Mouse (Mus musculus) retina, embryonic 14.5 days (tissue): Measurements from ENCODE around the gene Ano8.

Experiments used
- DNase-seq: peaks from one replicate; pipeline ENCODE4 v3.0.0-alpha.2; 2015; ENCODE audit warnings: low spot score

Gene Ano8

DNA sequence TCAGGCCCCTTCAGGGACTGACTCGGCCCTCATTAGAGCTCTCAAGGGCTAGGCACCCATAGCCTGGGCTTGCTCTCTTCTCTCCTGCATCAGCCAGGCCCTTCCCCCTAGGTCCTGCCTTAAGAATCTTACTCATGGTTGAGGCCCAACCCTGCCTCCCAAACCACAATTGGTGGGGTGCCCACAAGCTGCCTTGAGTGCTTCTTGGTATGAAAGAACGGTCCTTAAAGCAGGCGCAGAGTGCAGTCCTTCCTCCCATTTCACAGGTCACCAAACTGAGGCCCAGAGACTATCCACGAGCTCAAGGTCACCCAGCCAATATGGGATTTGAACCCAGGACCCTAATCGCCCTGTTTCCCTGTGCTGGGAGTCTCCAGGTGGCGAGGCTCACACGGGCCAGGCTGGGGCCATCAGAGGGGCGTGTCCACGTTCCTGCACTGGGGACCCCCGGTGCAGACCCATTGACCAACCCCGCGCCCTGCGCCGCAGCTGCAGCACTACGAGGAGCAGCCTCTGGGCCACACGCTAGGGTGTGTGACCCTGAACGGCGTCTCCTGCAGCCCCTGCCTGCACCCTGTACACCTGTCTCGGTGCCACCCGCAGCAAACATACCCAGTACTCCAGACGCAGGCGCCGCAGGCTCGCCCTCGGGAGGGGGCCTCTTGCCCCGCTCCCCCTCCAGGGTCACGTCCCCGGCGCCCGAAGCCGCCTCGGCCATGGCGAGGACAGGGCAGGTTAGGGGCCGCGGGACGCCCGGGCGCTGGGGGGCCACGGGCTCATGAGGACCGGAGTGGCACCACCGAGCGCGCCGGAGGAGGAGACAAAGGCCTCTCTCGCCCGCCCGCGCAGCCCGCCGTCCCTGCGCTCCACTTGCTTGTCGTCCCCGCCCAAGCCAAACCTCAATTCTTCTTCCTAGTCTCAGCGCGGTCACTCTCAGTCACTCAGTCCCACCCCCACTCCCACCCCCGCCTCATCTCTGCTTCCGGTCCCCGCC, at the start of gene Ano8:
Ano8 (minus strand) TSS at position 822 of the 994 bp plus-strand sequence.
- peak; percentile 92 for DNase-seq

DNA sequence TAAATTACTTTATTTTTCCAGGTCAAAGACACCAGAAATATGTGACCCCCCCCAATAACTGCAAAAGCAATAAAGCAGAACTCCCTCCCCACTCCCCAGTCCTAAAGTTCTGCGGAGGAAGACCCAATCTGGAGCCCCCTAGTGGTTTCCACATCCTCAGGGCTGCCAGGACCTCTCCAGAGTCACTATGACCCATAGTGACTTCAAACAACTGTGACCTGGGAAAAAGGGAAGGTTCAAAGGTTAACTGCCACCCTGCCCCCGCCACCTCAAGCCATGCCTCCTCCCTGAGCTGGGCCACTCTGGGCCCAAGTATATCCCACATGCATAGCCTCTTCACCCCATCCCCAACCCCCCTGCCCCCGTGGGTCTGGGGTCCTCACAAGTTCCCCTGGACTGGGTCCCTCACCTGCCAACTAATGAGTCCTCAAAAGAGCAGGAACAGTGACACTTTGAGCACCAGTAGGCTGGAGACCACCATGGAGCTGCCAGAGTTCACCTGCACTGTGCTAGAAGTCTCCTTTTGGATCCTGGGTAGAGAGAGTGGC, 48.6 kb upstream of the Ano8 start:
- no peak for DNase-seq

DNA sequence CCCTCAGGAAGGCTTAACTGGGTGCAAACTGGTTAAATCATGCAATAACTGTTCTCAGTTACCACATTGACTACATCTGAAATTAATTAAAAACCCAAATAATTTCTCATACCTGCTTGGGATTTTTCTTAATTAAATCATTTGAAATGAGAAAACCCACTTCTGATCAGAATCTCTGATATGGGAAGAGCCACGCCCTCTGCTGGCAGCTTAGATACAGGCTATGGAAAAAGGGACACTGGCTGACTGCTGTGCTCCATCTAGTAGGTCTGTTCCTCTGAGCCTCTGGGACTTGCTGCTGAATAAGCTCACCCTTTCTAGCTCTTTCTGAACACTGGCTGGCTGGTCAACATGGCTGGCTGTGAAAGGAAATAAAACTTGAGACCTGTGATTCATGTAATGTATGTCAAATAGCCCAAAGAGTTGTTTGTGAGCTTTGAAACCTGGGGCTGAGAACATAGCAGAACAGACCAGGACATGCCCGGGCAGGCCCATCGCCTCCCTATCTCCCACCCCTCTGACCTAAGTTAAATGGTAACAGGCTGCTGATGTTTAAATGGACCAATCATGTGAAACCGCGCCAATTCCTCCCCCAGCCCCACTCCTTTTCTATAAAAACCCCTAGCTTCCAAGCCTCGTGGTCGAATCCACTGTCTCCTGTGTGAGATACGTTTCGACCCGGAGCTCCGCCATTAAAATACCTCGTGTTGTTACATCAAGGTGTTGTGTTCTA, 45.1 kb upstream of the Ano8 start:
- DNase-seq: peak; percentile 83

DNA sequence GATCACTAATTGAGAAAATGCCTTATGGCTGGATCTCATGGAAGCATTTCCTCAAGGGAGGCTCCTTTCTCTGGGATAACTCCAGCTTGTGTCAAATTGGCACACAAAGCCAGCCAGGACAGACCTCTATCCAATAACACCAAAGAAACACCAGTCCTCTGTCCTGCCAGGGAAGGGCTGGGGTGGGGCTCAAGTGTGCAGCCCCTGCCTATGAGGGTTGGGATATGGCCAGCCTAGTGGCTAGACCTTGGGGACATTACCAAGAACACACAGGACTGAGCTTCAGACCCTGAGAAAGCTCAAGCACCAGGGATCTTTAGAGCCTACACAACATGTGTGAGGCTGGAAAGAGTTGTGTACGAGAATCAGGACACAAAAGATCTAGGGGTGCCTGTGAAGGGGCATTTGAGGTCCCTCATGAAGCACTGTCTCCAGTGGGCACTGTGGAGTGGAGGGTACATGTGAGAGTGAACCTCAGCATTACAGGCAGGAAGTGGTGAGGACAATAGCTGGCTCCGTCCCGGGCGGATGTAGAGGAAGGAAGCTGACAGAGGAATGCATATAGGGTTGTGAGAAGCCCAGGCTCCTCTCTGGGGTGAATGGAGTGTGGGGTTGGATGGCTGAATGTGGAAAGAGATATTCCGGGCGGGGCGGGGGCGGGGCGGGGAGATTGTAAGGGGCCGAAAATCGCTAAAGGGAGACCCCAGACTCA, 42.8 kb upstream of the Ano8 start:
- no peak for DNase-seq

DNA sequence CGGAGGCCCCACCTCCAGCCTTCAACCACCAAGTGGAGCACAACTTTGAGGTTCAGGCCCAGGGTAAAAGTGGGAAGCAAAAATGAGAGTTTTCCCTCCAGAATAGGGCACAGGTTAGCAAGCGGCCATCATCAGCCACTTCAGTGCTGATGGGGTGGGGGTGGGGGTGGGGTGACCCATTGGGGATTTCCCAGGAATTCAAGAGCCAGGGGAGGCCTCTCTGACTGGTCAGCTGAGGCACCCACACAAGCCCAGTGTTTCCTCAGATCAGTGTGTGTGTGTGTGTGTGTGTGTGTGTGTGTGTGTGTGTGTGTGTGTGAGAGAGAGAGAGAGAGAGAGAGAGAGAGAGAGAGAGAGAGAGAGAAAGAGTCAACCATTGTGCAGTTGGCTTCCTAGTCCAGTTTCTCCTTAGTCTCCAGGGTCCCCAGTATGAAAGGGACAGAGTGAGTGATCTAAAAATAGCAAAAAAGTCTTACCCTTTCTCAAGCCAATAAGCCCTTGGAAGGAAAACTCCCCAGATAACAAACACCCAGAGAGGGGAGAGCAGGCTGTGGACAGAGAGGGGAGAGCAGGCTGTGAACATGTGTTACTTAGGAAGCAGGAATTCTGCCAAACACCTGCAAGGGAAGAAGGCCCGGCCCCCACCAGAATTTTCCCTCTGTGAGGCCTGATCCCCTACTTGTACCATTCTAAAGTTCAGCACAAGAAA, 41.6 kb upstream of the Ano8 start:
- peak; percentile 59 for DNase-seq

DNA sequence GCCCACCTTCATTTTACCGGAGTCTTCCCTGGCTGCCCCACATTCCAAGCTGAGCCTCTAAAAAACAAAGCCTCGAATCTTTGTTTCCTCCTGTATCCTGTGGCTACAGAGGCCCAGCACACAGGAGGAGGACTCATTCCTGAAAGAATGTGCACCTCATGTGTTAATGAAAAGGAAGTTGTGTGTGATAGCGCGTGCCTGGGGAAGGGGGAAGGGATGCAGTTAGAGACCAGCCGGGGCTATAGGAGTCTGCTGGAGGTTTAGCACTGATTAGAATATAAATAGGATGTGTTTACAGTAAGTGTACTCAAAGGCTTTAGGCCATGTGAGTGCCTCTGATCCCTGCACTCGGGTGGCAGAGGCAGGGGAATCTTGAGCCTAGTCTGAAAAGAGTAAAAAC, 40.5 kb upstream of the Ano8 start:
- peak; percentile 43 for DNase-seq

DNA sequence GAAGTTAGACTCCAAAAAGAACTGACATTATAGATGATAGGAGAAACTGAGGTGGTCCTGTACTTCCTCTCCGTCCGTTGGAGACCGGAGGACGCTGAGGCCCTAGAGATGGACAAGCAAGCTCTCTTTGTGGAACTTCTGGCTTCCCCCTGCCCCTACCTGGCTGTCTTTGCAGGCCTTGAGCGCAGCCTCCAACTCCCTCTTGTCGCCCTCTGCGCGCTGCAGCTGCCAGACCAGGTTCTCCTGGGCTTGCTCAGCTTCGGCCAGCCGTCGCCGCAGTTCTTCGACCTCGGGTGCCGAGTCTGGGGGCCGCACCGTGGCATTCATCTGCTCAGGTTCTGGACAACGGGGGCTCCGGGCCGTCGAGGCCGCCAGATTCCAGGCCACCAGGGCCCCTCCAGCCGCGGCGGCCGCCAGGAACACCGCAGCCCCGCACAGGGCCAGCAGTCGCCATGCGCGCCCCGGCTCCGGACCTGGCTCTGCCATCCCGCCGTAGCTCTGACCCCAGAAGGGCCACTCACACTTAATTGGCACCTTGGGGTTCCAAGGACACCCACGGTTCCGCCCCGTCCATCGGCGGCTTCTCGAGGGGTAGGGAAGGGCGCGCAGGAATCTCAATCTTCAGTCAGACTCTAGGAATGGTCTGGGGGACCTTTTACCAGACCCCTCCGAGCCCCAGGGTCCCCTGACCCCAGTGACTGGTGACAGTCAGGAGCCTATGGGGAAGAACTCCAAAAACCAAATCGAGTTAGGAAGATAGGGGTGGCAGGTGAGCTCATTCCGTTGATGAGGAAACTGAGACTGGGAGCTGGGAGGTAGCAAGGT, 39.7 kb upstream of the Ano8 start, which contains the start of gene Ccdc194:
Ccdc194 (minus strand) TSS at position 486 of the 825 bp plus-strand sequence.
- no peak for DNase-seq

DNA sequence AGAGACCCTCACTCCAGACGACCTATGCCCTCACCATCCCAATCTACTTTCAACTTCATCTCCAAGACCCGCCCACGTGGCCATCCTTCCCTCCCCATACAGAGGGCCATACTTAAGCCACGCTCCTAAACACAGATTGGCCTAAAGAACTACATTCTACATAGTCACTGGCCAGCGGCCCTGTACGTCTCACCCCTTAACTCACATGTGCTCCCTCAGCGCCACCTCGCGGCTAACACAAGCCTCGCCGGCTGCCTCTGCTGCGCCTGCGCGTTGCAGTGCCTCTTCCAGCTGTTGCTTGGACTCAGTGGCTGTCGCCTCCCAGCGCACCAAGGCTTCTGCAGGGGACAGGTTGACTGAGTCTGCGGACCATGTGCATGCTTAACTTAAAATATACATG, 35.9 kb upstream of the Ano8 start:
- DNase-seq: peak; percentile 96

DNA sequence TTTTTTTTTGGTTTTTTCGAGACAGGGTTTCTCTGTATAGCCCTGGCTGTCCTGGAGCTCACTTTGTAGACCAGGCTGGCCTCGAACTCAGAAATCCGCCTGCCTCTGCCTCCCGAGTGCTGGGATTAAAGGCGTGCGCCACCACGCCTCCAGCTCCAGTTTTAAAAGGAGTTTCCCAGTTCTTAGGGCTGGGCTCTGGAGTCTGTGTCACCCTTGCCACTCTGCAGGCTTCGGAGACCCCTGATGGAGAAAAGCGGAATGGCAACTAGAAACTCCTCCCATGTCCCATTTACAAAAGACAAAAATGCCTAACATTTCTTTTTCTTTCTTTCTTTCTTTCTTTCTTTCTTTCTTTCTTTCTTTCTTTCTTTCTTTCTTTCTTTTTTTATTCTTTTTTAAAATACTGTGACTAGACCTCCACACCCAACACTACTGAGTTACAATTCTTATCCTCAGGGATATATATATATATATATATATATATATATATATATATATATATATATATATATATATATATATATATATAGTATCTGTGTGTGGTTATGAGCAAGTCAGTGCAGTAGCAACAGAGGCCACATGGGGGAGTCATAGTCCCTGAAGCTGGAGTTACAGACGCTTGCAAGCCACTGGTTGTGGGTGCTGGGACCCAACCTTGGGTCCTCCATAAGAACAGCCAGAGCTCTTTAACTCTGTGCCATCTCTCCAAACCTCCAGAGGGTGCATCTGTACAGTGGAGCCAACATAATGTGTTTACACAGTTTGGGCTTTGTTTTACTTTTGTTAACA, 33.5 kb upstream of the Ano8 start:
- DNase-seq: peak; percentile 63

DNA sequence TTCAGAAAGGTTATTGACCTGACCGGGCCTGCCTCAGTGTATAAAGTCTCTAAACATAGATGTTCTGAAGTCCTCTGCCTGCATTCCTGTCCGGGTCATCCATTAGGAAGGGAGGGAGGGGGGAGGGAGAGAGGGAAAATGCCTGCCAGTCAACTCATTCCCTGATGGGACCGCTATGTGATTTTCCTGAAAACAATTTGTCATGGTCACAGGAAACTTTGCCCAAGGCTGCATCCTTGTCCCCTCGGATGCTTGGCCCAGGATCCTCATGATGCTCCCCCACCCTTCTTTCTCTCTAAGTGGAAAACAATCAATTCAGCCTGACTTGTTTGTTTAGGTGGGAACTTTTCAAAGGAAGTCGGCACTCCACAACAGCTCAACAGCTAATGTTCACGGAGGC, 31.0 kb upstream of the Ano8 start:
- DNase-seq: no peak

DNA sequence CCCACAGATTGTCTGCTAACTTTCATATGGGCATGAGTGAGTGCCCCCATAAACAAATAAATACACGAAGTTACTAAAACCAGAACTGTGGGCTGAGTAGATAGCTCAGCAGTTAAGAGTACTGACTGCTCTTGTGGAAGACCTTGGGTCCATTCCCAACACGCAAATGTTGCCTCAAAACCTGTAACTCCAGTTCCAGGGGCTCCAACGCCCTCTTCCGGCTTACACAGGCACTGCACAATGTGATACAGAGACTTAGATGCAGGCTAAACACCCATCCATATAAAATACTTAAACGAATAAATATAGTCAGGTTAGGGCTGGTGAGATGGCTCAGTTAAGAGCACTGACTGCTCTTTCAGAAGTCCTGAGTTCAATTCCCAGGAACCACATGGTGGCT, 29.3 kb upstream of the Ano8 start:
- no peak for DNase-seq

DNA sequence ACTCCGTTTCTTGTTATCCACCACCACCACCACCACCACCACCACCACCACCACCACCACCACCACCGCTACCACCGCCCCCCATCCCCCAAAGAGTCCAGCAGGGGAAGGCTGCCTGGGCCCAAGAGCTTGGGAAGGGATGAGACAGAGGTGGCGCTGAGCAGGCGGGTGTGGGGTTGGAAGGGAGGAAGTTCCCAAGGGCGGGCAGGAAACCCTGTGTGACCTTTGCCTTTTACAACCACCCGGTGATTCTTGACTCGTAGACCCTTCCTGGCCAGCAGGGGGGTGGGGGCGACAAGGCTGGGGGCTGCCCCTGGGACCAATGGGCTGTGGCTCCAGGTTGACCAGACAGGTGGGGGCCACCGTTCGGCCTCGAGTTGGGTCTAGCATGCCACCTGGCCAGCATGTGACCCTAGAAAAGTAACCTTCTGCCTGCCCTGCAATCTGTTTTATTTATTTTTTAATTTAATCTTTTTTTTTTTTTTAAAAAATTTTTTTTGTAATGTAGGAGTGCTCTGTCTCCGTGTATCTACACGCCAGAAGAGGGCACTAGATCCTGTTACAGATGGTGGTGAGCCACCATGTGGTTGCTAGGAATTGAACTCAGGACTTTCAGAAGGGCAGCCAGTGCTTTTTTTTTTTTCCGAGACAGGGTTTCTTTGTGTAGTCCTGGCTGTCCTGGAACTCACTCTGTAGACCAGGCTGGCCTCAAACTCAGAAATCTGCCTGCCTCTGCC, 27.4 kb upstream of the Ano8 start:
- DNase-seq: no peak

DNA sequence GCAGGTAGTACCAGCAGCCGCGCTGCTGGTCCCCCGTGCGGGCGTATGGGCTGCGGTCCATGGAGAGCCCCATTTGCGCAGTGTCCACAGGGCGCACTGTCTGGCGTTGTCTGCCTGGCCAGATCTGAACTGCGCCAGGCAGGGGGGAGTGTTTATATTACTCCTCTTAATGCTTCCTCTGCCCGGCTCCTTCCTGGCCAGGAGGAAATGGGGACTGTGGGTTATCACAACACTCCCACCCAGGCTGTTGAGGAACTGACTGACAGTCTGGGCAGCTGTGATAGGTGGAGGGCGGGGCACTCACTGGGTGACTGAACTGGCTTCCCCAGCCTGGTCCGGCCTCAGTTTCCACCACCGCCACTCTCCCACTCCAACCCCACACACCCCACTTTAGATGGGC, 25.9 kb upstream of the Ano8 start, which contains the start of gene Plvap:
Plvap (minus strand) TSS at position 109 of the 400 bp plus-strand sequence.
- DNase-seq: no peak

DNA sequence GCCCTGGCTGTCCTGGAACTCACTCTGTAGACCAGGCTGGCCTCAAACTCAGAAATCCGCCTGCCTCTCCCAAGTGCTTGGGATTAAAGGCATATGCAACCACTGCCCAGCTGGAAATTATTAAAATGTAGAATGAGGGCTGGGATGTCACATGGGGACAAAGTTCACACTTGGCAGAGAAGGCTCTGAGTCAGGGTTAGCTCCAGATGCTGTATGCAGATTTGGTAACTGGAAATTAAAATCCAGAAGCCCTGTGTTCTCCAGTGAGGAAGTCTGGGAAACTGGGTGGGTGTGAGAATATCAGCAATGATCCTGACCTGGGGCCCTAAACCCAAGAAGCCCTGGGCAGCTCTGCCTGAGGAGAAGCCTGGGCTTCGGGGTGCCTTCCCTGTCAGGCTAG, 23.6 kb upstream of the Ano8 start:
- no peak for DNase-seq

DNA sequence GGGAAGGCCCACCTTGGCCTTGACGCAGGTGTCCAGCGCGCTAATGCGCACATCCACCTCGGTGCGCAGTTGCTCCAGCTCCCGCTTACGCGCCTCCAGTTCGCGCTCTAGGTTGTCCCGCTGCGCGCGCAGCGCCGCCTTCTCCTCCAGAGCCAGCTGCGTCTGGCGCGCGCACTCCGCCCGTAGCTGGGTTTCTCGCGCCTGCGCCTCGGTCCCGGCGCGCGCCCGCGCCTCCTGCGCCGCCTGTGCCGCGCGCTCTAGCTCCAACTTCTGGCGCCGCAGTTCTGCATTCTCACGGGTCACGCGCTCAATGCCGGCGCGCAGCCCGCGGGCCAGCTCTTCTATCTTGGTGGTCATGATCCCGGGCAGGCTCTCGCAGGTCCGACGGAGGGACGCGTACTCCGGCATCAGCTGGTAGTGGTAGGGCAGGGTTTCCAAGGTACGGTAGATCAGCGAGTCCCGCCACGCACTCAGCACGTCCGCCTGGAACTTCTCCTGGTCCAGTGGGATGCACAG, 21.9 kb upstream of the Ano8 start:
- DNase-seq: peak; percentile 72

DNA sequence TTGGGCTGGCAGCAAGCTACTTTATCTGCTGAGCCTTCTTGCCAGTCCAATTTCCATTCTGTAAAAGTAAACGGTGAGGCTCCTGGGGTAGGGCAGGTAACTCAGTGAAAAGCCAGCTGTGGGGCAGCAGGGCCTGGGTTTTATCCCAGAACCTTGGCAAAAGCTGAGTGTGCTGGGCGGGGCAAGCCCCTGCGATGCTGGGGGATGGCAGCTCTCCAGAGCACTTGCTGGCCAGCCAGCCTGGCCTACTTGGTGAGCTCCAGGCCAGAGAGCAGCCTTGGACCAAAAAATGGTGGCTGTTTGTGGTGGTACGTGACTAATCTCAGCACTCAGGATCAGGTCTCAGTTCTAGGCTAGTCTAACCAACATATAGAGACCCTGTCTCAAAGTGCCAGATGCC, 20.2 kb upstream of the Ano8 start:
- DNase-seq: no peak

DNA sequence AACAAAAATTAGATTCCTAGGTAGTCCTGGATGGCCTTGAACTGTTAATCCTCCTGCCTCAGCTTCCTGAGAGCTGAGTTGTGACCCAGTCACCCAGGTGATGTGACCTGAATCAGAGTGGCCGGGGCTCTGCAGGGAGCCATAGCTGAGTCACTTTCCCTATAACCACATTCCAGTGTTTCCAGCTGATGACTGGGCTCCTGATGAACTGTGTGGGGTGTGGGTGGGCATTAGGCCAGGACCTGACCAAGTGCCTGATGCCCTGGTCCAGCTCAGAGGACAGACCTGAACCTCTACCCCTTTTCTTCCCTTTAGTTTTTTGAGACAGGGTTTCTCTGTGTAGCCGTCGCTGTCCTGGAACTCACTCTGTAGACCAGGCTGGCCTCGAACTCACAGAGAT, 19.6 kb upstream of the Ano8 start:
- DNase-seq: no peak

DNA sequence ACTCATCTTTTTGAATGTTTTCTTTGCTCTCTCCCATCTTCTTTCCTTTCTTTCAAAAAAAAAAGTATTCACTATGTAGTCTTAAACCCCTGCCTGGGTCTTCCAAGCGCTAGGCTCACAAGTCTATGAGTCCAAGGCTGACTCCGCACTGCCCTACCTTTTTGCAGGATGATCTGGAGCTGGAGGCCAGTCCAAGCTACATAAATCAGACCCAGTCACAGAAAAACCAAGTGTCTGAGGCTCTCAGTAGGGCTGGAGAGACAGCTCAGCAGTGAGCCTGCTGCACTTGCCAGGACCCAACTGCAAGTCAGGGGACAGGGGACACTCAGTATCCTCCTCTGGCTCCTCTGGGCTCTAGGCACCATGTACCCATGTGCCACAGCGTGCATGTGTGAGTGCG, 18.6 kb upstream of the Ano8 start:
- no peak for DNase-seq
